Mouse (Mus musculus) ovary, adult 18-20 months (tissue): ENCODE measurements around the gene Olfr1497.
"Not testable (repeated sequence)": the region's sequence is repeated elsewhere in the genome, so short reads cannot be mapped to it uniquely, and the experiment has no call there.

ENCODE experiments used
- DNase-seq: peaks from one replicate; pipeline ENCODE4 v3.0.0; 2022; ENCODE audit warnings: low spot score, mixed read lengths

The Olfr1497 gene

GRCm38 (mm10) chr19:13798102-13798501 is at the start of gene Olfr1497:
Olfr1497 (minus strand) TSS chr19:13798202.
- DNase-seq, result no peak

DNA sequence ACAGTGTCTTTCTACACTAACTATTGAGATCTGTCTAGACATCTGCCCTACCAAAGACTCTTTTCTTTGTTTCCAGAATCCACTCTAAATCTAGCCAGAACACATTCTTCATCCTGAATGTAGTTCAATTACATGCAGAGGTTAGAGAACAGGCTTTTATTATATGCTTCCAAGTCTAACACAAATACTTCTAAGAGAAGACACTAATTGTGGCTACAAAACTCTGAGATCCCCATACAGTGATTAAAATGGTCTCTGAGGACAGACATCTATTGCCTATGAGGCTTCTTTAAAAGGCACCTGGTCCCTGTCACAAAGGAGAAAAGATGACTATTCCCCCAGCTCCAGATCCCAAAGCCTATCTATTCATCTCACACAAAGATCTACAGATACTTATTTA is 32.4 kb upstream of the Olfr1497 start, which contains the start of gene Olfr1500:
Olfr1500 (minus strand) TSS at position 101 of the 400 bp plus-strand sequence.
- no peak for DNase-seq

GRCm38 (mm10) chr19:13828447-13828846 is 30.4 kb upstream of the Olfr1497 start:
- DNase-seq, result no peak

- no peak for DNase-seq
These were observed 22.8 kb upstream of the Olfr1497 start for GRCm38 (mm10) chr19:13820847-13821246.

GRCm38 (mm10) chr19:13819347-13819746 is 21.3 kb upstream of the Olfr1497 start, which contains the start of gene Olfr1499:
Olfr1499 (minus strand) TSS chr19:13819447.
- no peak for DNase-seq

DNA sequence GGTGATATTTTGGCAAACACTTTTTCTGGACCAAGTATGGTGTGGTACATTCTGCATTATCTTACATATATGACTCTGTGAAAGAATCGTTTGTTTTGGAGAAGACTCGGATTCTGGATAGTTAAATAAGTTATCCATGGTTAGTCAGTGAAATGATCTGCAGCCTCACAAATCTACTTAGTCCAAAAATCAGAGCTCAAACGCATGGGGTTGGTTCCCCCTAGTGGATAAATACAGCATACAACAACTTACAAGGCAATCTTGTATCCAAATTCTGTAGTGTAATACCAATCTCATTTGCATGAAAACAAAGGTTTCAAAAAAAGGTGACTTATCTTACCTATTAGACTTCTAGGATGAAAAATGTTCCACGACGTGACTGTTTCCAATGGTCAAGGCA is 20.8 kb upstream of the Olfr1497 start:
- no peak for DNase-seq

DNA sequence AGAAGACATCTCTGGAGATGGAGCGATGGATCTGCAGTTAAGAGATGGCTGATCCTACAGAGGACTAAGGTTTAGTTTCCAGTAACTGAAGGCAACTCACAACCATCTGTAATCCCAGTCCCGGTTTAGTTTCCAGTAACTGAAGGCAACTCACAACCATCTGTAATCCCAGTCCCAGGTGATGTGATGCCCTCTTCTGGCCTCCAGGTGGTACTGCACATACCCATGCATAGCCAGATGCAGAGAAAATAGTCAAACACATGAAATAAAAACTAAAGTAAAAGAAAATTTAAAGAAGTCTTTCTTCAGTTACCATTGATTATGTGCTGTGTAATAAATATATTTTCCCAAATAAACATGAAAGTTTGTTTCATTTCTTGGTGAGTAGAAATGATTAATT is 14.8 kb upstream of the Olfr1497 start:
- DNase-seq, result no peak

DNA sequence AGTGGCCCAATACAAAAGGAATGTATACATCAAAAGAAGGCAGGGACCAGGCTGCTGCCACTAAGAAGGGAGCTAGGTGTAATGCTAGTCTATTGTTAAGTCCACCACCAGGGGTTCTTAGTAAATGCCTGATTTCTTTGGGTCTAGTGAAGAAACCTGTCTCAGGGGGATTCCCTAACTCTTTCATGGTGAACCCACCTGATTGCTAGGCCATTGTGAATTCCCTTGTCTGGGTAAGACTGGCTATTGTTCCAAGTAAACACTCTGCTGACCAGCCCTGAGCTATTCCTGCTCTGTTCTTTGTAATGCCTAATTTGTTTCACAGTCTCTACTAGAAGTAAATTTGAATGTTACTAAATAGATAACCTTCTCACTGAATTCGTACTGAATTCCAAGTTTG is 7.5 kb upstream of the Olfr1497 start:
- not testable (repeated sequence) for DNase-seq

DNA sequence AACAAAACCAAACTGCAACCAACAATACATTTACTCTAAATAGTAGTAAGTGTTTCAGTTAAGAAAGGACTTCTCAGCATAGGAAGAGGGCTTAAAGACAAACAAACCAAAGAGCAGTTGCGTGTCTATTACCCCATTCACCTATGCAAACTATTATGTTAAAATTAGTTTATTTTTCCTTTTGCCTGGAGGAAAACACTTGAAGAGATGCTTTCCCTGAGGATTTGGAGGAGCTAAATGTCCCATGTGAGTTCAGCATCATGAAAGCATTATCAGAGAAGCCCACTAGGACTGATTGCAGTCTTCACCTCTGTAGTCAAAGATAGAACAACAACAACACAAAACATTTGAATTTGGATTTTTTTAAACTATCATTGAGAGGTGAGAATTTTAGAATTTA is 20.4 kb downstream of the Olfr1497 start, which contains the start of gene Olfr1496:
Olfr1496 (plus strand) TSS at position 301 of the 400 bp plus-strand sequence.
- DNase-seq, result no peak

- DNase-seq, result no peak
These were observed 29.3 kb downstream of the Olfr1497 start for GRCm38 (mm10) chr19:13768565-13769276.

DNA sequence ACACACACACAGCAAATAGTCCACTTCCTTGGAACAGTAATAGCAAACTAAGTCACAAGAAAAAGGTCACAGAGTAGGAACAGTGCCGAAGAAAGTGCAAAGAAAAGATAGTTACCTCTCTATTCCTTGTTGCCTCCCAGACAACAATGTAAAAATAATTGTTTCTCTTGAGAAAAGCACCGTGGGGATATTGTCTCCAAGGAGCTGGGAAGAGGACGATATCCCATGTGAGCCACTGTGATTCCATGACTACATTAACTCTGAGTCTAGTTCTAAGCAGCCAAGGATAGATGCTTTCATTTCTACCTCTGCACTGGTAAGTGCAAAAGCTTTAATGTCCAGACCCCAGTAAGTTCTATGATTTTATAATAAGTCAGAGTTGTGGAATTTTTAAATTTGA is 33.7 kb downstream of the Olfr1497 start, which contains the start of gene Olfr1495:
Olfr1495 (plus strand) TSS at position 301 of the 400 bp plus-strand sequence.
- DNase-seq, result no peak

DNA sequence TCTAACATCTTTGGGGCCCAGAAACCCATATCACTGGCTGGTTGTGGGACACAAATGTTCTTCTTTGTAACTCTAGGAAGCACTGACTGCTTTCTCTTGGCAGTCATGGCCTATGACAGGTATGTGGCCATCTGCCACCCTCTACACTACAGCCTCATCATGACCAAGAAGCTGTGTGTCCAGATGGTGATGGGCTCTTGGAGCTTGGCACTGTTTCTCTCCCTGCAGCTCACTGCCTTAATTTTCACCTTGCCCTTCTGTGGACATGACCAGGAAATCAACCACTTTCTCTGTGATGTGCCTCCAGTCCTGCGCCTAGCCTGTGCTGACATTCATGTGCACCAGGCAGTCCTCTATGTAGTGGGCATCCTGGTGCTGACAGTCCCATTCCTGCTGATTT is 48.6 kb downstream of the Olfr1497 start:
- no peak for DNase-seq
